Mouse (Mus musculus): Measurements from ENCODE around the gene Cdpf1. TPM values are rescaled to one million over a fixed set of nuclear protein-coding genes. Genes with fewer than 3 reads are reported as not detected.

Gene Cdpf1
- total RNA-seq (2015; ENCODE audit: low replicate concordance) (4.6 TPM in 1 of 2 replicates, not detected in the other), total RNA-seq (2017; ENCODE audit: low replicate concordance) (3.2 and 5.8 TPM in 2 replicates)

GRCm38 (mm10) chr15:85811535-85812277 is at the start of gene Cdpf1:
TSS of gene Cdpf1 (minus strand) at chr15:85811697.
- peak; percentile 91 for ATAC-seq (replicated peaks; ENCODE audit: low FRiP score, poor library complexity, severe bottlenecking)

DNA sequence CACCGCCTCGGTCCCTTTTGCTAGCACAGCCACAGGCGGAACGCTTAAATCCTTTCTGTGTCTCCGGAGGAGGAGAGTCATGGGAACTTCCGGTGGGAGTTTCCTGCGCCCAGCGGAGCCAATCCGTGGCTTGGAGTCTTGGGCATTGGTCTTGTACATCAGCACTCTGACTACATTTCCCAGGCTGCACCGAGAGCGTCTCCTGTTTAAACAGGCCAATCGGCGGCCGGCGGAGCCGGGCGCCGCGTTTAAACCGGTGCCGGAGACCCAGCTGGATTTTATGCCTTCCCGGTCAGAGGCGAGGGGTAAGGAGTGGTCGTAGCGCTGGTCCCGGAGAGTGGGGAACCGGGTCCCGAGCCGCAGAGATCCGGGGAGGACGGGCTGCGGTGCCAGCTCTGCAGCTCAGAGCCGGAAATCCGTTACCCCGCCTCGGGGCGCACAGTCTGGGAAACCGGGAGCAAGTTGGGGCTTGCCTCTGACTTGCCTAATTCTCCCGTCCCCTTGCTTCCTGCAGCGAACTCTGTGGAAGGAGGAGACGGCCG is 48.1 kb upstream of the Cdpf1 start, which contains the start of gene Gtse1:
Gtse1 (plus strand) TSS at position 256 of the 542 bp plus-strand sequence.
- peak; percentile 97 for ATAC-seq (replicated peaks; ENCODE audit: low FRiP score, poor library complexity, severe bottlenecking)

DNA sequence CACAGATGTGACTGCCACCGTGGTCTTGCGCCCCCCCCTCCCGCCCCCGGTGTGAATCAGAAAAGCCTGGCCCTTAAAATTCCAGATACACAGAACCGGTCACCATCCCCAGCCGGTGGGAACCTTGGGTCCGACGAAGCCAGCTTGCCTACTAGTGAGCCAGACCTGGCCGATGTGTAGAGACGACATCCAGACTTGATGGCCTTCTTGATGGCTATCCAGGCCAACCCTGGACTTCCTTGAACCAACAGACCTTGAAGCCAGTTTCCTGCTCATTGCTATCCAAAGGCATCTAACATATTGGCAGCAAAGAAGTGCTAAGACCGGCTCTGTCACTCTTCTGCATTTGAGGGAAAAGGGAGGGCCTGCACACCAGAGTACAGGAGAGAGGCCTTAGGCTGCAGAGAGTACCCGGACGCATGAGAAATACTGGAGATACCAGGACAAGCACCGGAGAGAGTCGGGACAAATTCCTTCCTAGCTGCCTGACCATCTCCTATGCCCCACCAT is 47.5 kb upstream of the Cdpf1 start:
- peak; percentile 43 for ATAC-seq (replicated peaks; ENCODE audit: low FRiP score, poor library complexity, severe bottlenecking)

DNA sequence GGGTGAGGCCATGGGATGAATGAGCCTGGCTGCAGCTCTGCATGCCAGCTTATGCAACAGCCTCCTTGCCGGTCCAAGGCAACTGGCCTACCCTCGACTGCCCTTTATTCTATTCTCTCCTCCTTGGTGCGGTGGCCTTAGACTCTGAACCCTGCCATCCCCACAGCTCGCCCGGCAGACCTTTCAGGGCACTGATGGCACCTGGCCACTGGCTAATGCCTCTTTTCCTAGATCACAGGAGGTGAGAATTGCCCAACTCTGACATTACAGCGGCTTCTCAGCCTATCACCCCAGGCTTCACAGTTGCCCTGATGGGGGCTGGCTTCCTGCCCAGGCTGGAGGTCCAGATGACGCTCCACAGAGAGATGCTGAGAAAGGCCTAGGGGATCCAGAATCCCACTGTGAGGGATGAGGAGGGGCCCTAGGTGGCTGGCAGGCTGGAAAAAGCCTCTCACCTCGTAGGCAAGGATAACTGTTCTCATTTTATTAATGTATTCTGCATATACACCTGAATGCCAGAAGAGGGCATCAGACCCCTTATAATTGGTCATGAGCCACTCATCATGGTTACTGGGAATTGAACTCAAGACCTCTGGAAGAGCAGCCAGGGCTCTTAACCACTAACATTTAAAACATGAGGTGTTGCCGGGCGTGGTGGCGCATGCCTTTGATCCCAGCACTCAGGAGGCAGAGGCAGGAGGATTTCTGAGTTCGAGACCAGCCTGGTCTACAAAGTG is 40.3 kb upstream of the Cdpf1 start:
- no peak; the same call in 1 of the 2 replicates for ATAC-seq (replicated peaks; ENCODE audit: low FRiP score, poor library complexity, severe bottlenecking)

GRCm38 (mm10) chr15:85845071-85845470 is 33.6 kb upstream of the Cdpf1 start:
- ATAC-seq (replicated peaks; ENCODE audit: low FRiP score, poor library complexity, severe bottlenecking) = no peak

GRCm38 (mm10) chr15:85841796-85842360 is 30.4 kb upstream of the Cdpf1 start:
- peak; percentile 47 for ATAC-seq (replicated peaks; ENCODE audit: low FRiP score, poor library complexity, severe bottlenecking)

DNA sequence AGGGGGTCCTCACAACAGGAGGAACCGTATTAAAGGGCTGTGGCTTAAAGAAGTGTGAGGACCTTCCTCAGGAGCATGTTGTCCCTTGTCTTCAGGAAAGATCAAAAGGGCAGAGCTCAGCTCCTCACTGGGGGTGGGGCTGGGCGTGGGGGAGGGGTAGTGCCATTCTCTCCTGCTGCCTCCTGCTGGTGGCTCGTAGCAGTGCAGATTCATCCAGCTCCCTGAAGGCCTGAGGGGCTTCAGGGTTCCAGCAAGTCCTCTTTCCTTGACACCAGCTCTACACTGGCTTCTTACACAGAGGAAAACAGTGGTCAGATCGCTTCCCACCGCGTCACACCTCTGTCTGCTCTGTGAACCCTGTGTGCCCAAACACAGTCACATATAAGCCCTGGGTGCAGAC is 29.5 kb upstream of the Cdpf1 start:
- ATAC-seq (replicated peaks; ENCODE audit: low FRiP score, poor library complexity, severe bottlenecking) = no peak

GRCm38 (mm10) chr15:85836887-85837286 is 25.4 kb upstream of the Cdpf1 start:
- ATAC-seq (replicated peaks; ENCODE audit: low FRiP score, poor library complexity, severe bottlenecking) = no peak

- no peak for ATAC-seq (replicated peaks; ENCODE audit: low FRiP score, poor library complexity, severe bottlenecking)
These were observed 23.8 kb upstream of the Cdpf1 start for GRCm38 (mm10) chr15:85835335-85835734.

GRCm38 (mm10) chr15:85832599-85832998 is 21.1 kb upstream of the Cdpf1 start:
- no peak for ATAC-seq (replicated peaks; ENCODE audit: low FRiP score, poor library complexity, severe bottlenecking)

GRCm38 (mm10) chr15:85831954-85832590 is 20.6 kb upstream of the Cdpf1 start, which contains the start of gene Ttc38:
TSS of gene Ttc38 (plus strand) at chr15:85832306.
- ATAC-seq (replicated peaks; ENCODE audit: low FRiP score, poor library complexity, severe bottlenecking) = peak; percentile 85

DNA sequence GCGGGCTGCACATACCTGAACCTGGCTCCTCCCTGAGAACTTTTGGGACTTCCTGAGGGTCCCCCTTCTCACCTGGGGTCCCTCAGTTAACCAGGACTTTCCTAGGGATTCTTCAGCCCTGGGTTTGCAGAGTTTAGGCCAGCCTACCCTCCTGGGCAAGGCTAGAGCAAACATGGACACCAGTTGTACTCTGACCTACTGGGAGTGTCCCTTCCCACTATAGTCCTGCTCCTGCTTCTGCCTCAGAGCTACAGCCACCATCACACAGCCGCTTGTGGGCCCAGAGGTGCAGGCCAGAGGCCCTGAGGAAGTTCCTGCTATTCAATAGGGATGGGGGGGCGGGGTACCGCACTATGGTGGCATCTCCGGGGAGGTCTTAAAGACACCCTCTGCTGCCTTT is 18.0 kb upstream of the Cdpf1 start:
- no peak for ATAC-seq (replicated peaks; ENCODE audit: low FRiP score, poor library complexity, severe bottlenecking)

- no peak for ATAC-seq (replicated peaks; ENCODE audit: low FRiP score, poor library complexity, severe bottlenecking)
These were observed 16.6 kb upstream of the Cdpf1 start for GRCm38 (mm10) chr15:85828071-85828470.

- peak; percentile 82 for ATAC-seq (replicated peaks; ENCODE audit: low FRiP score, poor library complexity, severe bottlenecking)
These were observed 15.2 kb upstream of the Cdpf1 start for GRCm38 (mm10) chr15:85826676-85827075.

DNA sequence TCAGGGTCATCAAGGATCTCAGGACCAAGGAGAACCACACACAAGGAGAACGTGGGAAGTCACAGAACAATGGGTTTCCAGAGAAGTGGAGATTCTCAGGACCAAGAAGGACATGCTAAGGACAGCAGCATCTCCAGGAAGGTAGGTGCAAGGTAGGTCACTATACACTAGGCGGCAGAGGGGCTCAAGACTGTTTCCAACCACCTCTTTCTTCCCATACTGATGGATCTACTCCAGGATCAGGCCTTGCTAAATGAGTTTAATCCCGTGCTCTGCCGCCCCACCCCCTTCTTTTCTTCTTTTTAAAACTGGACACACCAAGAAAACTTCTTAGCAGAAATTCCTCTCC is 10.5 kb upstream of the Cdpf1 start:
- no peak for ATAC-seq (replicated peaks; ENCODE audit: low FRiP score, poor library complexity, severe bottlenecking)

DNA sequence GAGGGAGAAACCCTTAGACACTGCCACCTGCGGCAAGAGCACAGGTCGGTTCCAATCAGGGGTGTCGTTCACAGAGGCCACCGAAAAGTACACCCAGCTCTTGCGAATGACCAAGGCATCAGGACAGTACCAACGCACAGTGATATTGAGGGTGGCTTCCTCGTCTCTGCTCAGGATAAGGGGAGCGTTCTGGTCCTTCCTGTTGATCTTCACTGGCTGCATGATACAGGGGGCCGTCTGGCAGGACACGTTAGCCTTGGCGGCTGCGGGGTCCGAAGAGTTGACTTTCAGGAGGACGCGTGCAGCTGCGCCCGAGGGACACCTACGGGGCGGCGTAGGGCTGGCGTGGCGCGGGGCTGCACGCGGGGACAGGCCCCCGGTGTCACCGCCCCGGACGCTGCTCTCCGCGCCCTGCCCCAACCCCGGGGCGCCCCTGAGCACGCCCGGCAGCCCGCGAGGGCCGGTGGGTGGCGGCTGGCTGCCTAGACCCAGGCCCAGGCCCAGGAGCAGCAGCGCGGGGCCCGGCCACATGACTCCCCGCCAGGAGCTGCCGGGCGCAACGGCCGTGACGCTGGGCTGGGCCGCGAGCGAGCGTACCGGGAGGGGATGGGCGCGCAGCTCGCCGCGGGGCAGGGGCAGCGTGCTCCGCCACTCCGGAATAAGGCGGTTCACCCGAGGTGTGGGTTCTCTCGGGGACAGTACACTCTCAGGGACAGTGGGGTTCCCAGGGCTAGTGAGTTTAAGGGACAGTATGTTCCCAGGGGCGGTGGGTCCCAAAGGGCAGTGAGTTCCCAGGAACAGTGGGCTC is 9.9 kb upstream of the Cdpf1 start, which contains the start of gene Pkdrej:
Pkdrej (minus strand) TSS at position 532 of the 808 bp plus-strand sequence.
- ATAC-seq (replicated peaks; ENCODE audit: low FRiP score, poor library complexity, severe bottlenecking) = no peak

- ATAC-seq (replicated peaks; ENCODE audit: low FRiP score, poor library complexity, severe bottlenecking) = no peak
These were observed 1.9 kb upstream of the Cdpf1 start for GRCm38 (mm10) chr15:85813428-85813827.

- peak; percentile 82 for ATAC-seq (replicated peaks; ENCODE audit: low FRiP score, poor library complexity, severe bottlenecking)
These were observed 533 bp downstream of the Cdpf1 start for GRCm38 (mm10) chr15:85810806-85811521.
